Mouse (Mus musculus) kidney, adult 2 months (tissue): ENCODE measurements around the gene Wdtc1.

ENCODE experiments used
- CTCF ChIP-seq: fragments of 200-500 bp; conservative IDR thresholded peaks from 2 replicates; pipeline ENCODE4 v1.5.1; 2011; ENCODE audit warnings: low read depth, mild to moderate bottlenecking, control low read depth, low read length, moderate library complexity, mixed read lengths; ENCODE audit not compliant: insufficient read depth, insufficient read length
- POLR2A ChIP-seq: fragments of 200-500 bp; IDR thresholded peaks from one replicate; pipeline ENCODE4 v1.6.1; 2011; ENCODE audit warnings: low read depth, low read length, control low read depth

- peak; percentile 65 for TF ChIP-seq CTCF
- TF ChIP-seq POLR2A, result no peak
Measured at GRCm38 (mm10) chr4:133250609-133251008, 102.7 kb downstream of the Wdtc1 start.
